Mouse (Mus musculus): ENCODE results near the gene Clic1. TPM values are rescaled to one million over a fixed set of nuclear protein-coding genes. Genes with fewer than 3 reads are reported as not detected.

Gene Clic1
- polyA plus RNA-seq, 1 experiment from 2014 or later = 320 TPM

DNA sequence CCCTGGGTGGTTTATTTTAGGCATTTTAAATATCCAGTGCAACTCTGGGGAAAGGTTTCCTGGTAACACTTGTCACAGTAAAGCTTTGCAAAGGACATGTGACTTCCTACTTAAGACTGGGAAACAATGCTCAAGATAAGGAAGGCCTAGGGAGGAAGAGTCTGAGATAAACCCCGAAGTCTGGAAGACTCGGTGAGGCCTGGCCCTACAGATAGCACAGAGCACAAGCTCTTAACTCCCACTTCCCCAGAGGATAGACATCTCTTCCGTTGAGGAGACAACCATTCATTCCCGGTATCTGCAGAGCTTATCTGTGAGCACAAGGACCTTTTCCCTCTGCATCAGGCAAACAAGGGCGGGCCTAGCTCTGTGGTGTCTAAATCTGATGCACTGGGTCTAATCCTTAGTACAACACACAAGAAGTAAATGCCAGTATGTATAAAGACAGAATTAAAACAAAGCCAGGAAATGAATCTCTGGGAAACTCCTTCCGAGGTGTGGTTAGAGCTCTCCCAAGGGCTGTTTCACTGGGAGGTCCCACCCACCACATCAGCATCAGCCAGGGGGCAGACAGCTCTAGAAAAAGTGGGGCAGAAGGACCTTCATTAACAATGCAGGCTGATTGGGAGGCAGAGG, 27.8 kb upstream of the Clic1 start:
- no peak overlapping the region for H3K9ac ChIP-seq
- no peaks in the 10 kb centered on the region for H3K9me3 ChIP-seq (replicated peaks)
- peaks cover 37% of the 10 kb centered on the region for H3K4me1 ChIP-seq
- 56% methylated on average over 6 of the region's 6 CpGs for WGBS
- H3K4me3 ChIP-seq (replicated peaks) = no peak overlapping the region
- peak overlapping the region; percentile 46; the same call in 1 of the 2 replicates for H3K4me2 ChIP-seq
- 0 out of 2 replicates have a peak, but pooled peaks have one; percentile 16 for ATAC-seq (replicated peaks; ENCODE audit: low FRiP score)
- peaks cover 3% of the 10 kb centered on the region for H3K36me3 ChIP-seq
- H3K27me3 ChIP-seq = no peaks in the 10 kb centered on the region
- H3K27ac ChIP-seq = peak overlapping the region; percentile 76

DNA sequence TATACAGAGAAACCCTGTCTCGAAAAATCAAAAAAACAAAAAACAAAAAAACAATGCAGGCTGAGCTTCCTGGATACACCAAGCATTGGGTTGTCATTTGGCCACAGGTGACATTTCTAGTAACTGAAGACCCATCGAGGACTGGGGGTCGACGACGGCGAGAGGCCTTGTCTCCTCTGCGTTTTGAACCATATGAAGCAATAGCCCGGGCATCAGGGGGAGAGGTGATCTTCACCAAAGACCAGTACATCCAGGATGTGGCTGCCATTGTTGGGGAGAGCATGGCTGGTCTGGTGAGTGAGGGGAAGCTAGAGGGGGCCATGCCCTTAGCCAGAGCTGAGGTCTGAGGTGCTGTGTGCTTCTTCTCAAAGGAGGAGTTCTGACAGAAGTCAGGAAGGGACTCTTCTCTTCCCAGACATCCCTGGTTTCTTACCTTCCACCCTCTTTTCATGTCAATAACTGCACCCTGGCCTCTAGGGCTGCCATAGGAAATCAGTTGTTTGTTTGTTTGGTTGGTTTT, 27.2 kb upstream of the Clic1 start:
- H3K27me3 ChIP-seq = no peaks in the 10 kb centered on the region
- no peak overlapping the region for H3K9ac ChIP-seq
- no peak for ATAC-seq (replicated peaks; ENCODE audit: low FRiP score)
- WGBS = 92% methylated on average over 8 of the region's 8 CpGs
- no peaks in the 10 kb centered on the region; the same call in 1 of the 2 replicates for H3K36me3 ChIP-seq
- H3K4me1 ChIP-seq = peaks cover 43% of the 10 kb centered on the region
- H3K4me3 ChIP-seq (replicated peaks) = no peak overlapping the region
- peak overlapping the region; percentile 76; the same call in 1 of the 2 replicates for H3K27ac ChIP-seq
- H3K9me3 ChIP-seq (replicated peaks) = no peaks in the 10 kb centered on the region
- H3K4me2 ChIP-seq = no peak overlapping the region

DNA sequence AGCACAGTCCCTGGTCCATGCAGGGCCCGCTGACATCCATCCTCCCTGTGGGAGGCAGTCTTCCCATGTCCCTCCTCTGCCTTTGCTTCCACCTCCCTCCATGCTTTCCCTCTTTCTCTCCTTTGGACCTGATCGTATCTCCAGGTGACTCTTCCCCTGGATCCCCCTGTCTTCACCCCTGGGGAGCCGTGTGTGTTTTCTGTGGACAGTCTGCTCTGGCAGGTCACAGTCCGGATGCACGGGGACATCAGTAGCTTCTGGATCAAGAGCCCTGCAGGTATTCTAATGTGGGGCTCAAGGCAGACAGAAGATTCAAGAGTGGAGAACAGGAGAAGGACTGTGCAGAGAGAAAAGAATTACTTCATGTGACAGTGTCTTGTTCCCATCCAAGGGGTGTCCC, 26.5 kb upstream of the Clic1 start:
- H3K9me3 ChIP-seq (replicated peaks) = no peaks in the 10 kb centered on the region
- no peak overlapping the region for H3K9ac ChIP-seq
- H3K4me1 ChIP-seq = peaks cover 46% of the 10 kb centered on the region
- no peak overlapping the region for H3K4me2 ChIP-seq
- no peaks in the 10 kb centered on the region for H3K27me3 ChIP-seq
- H3K4me3 ChIP-seq (replicated peaks) = no peak overlapping the region
- 79% methylated on average over 5 of the region's 5 CpGs for WGBS
- no peaks in the 10 kb centered on the region for H3K36me3 ChIP-seq
- H3K27ac ChIP-seq = no peak overlapping the region
- no peak for ATAC-seq (replicated peaks; ENCODE audit: low FRiP score)

DNA sequence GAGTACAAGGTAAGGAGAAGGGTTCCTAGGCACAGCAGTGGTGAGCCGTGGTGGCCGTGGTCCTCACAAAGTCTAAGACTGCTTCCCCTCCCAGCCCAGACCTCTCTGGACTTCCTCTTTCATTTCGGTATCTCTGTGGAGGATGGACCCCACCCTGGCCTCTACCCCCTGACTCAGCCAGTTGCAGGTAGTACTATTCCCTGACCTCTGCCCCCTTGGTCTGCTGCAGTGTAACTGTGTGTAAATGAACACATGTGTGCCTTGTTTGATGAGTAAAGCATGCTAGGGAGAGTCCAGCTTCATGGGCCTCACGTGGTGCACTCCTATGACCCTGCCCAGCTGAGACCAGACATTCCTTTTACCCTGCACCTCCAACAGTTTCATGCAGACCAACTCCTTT, 26.0 kb upstream of the Clic1 start:
- Histone ChIP-seq H3K27ac (no peak overlapping the region), H3K36me3 (no peaks in the 10 kb centered on the region), H3K4me2 (no peak overlapping the region), H3K27me3 (no peaks in the 10 kb centered on the region), H3K4me1 (peaks cover 49% of the 10 kb centered on the region), H3K9ac (no peak overlapping the region), H3K4me3 (replicated peaks) (no peak overlapping the region), H3K9me3 (replicated peaks) (no peaks in the 10 kb centered on the region)
- 77% methylated on average over 4 of the region's 4 CpGs for WGBS
- ATAC-seq (replicated peaks; ENCODE audit: low FRiP score) = no peak

DNA sequence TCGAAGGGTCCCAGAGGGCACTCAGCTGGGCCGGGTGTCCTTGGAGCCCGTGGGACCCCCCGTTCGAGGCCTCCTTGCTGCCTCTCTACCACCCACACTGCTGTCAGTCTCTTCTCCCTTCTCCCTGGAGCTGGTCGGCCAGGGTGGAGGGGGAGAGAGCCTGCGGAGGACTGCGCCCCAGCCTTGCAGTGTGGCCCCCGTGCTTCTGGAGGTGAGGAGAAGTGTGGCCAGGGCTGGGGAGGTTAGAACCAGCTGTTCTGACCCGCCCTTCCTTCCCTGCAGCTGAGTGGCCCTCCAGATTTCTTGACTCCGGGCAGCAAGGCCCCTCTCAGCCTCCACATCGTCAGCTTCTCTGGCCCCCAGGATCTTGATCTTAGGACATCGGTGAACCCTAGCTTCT, 25.5 kb upstream of the Clic1 start:
- no peak for ATAC-seq (replicated peaks; ENCODE audit: low FRiP score)
- H3K36me3 ChIP-seq = no peaks in the 10 kb centered on the region
- no peak overlapping the region for H3K9ac ChIP-seq
- H3K4me2 ChIP-seq = no peak overlapping the region
- peaks cover 50% of the 10 kb centered on the region for H3K4me1 ChIP-seq
- no peak overlapping the region for H3K27ac ChIP-seq
- no peaks in the 10 kb centered on the region for H3K9me3 ChIP-seq (replicated peaks)
- no peak overlapping the region for H3K4me3 ChIP-seq (replicated peaks)
- H3K27me3 ChIP-seq = no peaks in the 10 kb centered on the region
- WGBS = 66% methylated on average over 13 of the region's 13 CpGs

DNA sequence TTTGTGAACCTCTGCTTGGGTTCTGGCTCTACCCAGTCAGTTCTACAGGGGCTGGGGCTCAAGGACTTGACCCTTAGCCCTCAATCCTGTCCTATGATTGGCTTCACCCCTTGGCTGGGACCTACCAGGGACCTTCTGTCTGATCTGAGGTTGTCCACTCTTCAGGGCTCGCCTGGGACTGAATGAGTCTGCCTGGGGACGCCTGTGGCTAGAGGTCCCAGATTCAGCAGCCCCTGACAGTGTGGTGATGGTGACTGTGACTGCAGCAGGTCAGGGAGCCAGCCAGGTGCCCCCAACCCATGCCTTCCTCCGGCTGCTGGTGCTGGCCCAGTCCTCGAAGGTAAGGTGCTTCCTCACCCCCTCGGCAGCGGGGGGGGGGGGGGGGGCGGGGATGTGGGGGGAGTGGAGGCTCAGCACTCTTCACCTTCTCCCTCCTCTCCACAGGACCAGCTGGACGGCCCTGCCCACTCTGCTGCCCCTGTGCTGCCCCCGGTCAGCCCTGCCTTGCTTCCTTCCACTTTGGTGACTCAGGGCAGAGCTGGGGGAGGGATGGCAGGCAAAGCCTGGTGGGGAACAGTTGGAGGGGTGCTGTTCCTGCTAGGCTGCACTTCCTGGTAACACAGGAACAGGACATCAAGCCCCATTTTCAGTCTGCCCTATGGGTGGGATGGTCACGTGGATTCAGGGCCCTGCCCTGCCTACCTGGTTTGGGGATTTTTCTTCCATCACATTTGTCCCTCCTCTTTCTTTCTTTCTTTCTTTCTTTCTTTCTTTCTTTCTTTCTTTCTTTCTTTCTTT, 24.9 kb upstream of the Clic1 start:
- no peak overlapping the region for H3K27ac ChIP-seq
- 68% methylated on average over 6 of the region's 10 CpGs for WGBS
- no peaks in the 10 kb centered on the region for H3K27me3 ChIP-seq
- no peak for ATAC-seq (replicated peaks; ENCODE audit: low FRiP score)
- H3K4me1 ChIP-seq = peaks cover 55% of the 10 kb centered on the region
- no peak overlapping the region for H3K9ac ChIP-seq
- H3K9me3 ChIP-seq (replicated peaks) = no peaks in the 10 kb centered on the region
- no peaks in the 10 kb centered on the region for H3K36me3 ChIP-seq
- no peak overlapping the region for H3K4me3 ChIP-seq (replicated peaks)
- H3K4me2 ChIP-seq = no peak overlapping the region

DNA sequence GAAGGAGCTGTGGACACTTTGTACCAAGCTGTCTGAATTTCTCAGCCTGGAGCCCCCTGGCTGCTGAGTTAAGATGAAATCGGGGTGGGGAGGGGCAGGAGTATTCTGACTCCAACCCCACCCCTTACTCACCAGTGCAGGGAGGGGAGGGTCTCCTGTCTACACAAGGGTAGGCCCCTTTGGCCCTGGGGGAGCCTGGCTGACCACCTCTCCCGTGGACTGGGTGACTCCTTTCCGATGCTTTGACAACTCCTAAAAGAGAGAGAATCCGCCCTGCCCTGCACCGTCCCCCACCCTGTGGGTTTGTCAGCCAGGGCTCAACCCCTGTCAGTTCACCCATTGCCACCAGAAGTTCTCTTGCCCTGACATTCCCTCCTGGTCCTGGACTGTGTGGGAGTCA, 23.6 kb upstream of the Clic1 start:
- H3K9me3 ChIP-seq (replicated peaks) = no peaks in the 10 kb centered on the region
- H3K27ac ChIP-seq = no peak overlapping the region
- 44% methylated on average over 5 of the region's 5 CpGs for whole genome bisulfite sequencing
- H3K4me2 ChIP-seq = no peak overlapping the region
- H3K27me3 ChIP-seq = no peaks in the 10 kb centered on the region
- H3K4me3 ChIP-seq (replicated peaks) = no peak overlapping the region
- H3K9ac ChIP-seq = no peak overlapping the region
- H3K36me3 ChIP-seq = no peaks in the 10 kb centered on the region
- no peak for ATAC-seq (replicated peaks; ENCODE audit: low FRiP score)
- peaks cover 56% of the 10 kb centered on the region for H3K4me1 ChIP-seq

DNA sequence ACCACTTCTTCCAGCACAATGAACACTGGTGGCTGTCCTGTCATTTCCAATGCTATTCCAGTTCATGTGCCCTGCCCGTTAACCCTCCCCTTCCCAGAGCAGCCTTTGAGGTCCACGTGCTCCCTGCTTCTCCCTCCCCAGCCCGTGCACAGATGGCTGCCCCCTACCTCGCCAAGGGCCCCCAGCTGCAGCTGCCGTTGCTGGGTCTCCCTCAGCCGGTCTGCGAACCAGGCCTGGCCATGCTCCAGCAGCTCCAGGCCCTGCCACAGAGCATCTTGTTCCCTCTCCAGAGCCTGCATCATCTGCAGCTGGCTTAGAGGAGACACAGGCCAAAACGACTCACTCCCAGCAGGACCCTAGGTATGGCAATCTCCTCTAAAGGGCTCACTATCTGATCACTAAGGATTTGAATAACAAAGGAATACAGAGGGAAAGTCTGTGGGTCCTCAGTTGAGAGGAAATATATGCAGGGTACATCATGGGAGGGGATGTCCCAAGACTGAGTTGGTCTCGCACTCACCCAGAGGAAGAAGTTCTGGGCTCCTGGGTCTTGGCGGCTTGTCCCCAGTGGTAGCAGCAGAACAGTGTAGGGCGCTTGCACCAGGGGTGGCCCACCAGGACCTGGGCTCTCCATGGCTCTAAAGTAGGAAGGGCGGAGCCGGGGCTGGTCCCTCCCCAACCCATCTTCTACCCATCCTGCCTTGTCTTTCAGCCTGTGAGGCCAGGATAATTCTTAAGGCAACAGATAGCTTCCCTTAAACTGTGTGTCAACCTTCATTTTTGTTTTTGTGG, 22.3 kb upstream of the Clic1 start, which contains the start of gene Sapcd1:
Sapcd1 (minus strand) TSS at position 740 of the 792 bp plus-strand sequence.
- Histone ChIP-seq H3K4me1 (peaks cover 51% of the 10 kb centered on the region), H3K9ac (no peak within 1 kb of the TSS), H3K9me3 (replicated peaks) (no peaks in the 10 kb centered on the region), H3K36me3 (no peaks in the 10 kb centered on the region), H3K27ac (peak within 1 kb of the TSS; percentile 80), H3K4me3 (replicated peaks) (peak within 1 kb of the TSS; percentile 12; the same call in 1 of the 2 replicates), H3K27me3 (no peaks in the 10 kb centered on the region), H3K4me2 (peak within 1 kb of the TSS; percentile 28; the same call in 1 of the 2 replicates)
- peak; percentile 34 for ATAC-seq (replicated peaks; ENCODE audit: low FRiP score)
- 37% methylated on average over 13 of the region's 13 CpGs for WGBS

DNA sequence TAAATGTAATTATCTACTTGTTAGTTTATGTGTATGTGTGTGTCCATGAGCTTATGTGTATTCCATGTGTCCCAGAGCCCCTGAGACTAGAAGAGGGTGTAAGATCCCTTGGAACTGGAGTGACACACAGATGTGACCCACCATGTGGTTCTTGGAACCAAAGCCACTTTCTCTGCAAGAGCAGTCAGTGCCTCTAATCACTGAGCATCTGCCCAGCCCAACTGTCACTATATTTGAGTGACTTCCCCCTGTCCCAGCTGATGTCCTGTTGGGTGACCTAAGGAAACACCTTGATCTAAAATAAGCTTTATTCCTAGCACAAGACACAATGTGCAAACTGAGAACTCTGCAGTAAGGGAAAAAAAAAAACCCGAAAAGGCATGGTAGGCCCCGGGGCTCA, 21.5 kb upstream of the Clic1 start:
- H3K4me3 ChIP-seq (replicated peaks) = no peak overlapping the region
- no peak overlapping the region for H3K27ac ChIP-seq
- H3K9ac ChIP-seq = no peak overlapping the region
- no peak for ATAC-seq (replicated peaks; ENCODE audit: low FRiP score)
- H3K4me2 ChIP-seq = no peak overlapping the region
- H3K27me3 ChIP-seq = no peaks in the 10 kb centered on the region
- H3K36me3 ChIP-seq = no peaks in the 10 kb centered on the region
- peaks cover 54% of the 10 kb centered on the region for H3K4me1 ChIP-seq
- no peaks in the 10 kb centered on the region for H3K9me3 ChIP-seq (replicated peaks)
- 83% methylated on average over 2 of the region's 2 CpGs for WGBS

DNA sequence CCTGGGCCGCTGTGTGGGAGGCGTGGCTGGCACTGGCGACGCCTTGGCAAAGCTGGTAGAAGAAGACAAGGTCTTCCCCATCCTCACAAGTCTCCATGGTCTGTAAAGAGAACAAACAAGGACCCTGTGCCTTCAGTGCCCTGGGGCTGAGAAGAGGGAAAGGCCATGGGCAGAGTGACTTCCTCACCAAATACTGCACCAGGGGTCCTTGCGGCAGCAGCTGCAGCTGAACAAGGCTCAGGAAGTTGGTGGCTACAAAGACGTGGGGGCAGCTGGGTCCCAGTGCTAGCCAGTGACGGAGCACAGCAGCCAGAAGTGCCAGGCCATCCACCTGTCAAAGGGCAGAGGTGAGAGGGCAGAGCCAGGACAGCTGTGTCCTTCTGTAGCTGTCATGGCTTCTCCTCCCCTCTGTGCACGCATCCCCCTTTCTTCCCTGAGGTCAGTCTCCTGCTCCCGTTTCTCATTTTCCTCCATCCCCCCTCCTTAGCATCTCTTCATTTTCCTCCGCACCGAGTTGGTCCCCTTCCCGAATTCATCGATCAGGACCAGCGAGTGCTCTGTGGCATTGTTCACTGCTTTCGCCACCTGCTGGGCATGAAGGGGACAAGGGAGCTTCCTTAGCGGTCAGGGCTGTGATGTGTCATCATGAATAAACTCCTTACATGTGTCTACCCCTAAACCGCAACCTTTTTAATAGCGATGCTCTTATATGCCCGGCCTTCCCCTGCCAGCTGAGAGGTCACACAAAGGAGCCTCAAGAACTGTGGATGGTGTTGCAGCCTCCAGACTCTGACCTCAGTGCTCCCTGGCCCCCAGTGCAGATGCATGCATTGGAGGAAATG, 19.9 kb upstream of the Clic1 start:
- Histone ChIP-seq H3K36me3 (no peaks in the 10 kb centered on the region), H3K27me3 (no peaks in the 10 kb centered on the region), H3K9ac (peak overlapping the region; percentile 26; the same call in 1 of the 2 replicates), H3K4me2 (peak overlapping the region; percentile 35; the same call in 1 of the 2 replicates), H3K27ac (no peak overlapping the region), H3K9me3 (replicated peaks) (no peaks in the 10 kb centered on the region), H3K4me1 (peaks cover 41% of the 10 kb centered on the region), H3K4me3 (replicated peaks) (no peak overlapping the region)
- ATAC-seq (replicated peaks; ENCODE audit: low FRiP score) = no peak
- WGBS = 36% methylated on average over 19 of the region's 19 CpGs

DNA sequence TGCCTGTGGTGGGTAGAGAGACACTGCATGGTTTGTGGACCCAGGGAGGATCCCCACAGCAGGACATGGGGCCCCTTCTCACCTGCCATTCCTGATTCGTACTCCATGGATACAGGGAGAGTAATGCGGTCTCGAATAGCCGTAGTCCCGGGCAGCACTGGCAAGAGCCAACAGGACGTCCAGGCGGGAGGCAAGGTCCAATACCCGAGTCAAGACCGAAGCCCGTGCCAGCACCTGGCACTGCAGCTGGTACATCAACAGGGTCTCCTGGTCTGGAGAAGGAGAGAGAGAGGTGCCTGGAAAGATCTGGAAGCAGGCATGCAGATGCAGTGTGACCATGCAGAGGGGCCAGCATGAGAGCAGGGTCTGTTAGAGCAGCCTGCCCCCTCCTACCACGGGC, 18.5 kb upstream of the Clic1 start:
- Histone ChIP-seq H3K9ac (no peak overlapping the region), H3K36me3 (no peaks in the 10 kb centered on the region), H3K4me3 (replicated peaks) (no peak overlapping the region), H3K4me2 (no peak overlapping the region), H3K4me1 (peaks cover 29% of the 10 kb centered on the region), H3K27me3 (no peaks in the 10 kb centered on the region), H3K9me3 (replicated peaks) (no peaks in the 10 kb centered on the region), H3K27ac (no peak overlapping the region)
- no peak for ATAC-seq (replicated peaks; ENCODE audit: low FRiP score)
- WGBS = 85% methylated on average over 11 of the region's 11 CpGs
